Mouse (Mus musculus) heart, postnatal 36 days (tissue): ENCODE results near the gene Moap1. TPM values are rescaled to one million over a fixed set of nuclear protein-coding genes. Genes with fewer than 3 reads are reported as not detected.

Experiments
- DNase-seq, 2 experiments: peaks; one replicate each; pipeline ENCODE4 v3.0.0; 2021 to 2022
- intact Hi-C: fragments of 180-260 bp; cut with DNase I; formaldehyde crosslinking; loops from one replicate; pipeline ENCODE4 v1.15.1; 2025
- total RNA-seq, 2 experiments: library from RNA; stranded (reverse); gene quantifications; 2 replicates each; pipeline ENCODE4 v1.2.3; 2021

Gene Moap1
- total RNA-seq, 2 experiments from 2014 or later, result 7.6 to 7.7 TPM

DNA sequence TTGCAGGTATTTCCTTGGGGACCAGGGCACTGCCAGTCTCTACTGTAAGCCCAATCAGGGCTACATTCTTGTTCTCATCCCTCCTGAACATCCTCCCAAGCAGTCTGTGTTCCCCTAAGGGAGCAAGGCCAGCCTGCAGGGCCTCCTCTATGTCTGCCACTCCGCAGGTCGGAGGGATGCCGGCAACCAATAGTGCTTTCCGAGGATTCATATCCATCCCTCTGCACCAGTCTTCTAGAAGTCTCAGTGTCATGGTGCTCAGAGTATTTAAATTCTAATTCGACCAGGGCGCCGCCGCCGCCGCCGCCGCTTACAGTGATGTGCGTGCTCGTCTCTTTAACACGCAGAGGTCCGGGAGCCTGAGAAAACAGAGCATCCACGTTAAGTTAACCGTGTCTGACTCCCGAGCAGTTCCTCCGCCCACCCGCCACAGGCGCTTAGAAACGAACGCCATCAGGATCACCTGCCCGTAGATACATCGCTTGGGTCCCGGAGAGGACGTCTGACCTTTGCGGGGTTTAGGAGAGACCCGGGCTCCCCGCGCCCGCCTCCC lies 349 bp downstream of the Moap1 start:
- intact Hi-C loops, result loop anchor here (1.0 to 2.0 kb wide), 2 partner anchors 14 to 322 kb away; partner anchors contain the start of genes Gm28051, Gon7 and Ubr7
- no peak for DNase-seq

DNA sequence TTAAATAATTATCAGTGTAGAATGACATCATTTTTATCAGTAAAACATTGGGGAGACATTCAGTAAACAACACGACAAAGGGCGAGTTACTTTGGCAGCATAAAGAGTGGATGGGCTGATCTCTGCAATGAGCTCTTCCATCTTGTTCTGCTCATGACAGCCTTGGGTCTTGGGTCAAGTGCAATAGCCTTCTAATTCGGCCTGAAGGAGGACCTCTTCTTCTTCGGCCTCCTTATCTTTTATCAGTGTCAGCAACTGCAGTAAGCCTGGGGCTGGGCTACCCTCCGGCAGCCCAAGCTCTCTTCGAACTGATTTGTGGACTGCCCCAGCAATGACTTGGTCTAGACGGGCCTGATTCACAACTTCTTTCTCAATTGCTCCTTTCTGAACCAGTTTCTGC lies 1.4 kb downstream of the Moap1 start:
- intact Hi-C loops, result loop anchor here (2.0 kb wide), 1 partner anchor 323 kb away; no protein-coding TSS in a partner anchor
- no peak for DNase-seq

DNA sequence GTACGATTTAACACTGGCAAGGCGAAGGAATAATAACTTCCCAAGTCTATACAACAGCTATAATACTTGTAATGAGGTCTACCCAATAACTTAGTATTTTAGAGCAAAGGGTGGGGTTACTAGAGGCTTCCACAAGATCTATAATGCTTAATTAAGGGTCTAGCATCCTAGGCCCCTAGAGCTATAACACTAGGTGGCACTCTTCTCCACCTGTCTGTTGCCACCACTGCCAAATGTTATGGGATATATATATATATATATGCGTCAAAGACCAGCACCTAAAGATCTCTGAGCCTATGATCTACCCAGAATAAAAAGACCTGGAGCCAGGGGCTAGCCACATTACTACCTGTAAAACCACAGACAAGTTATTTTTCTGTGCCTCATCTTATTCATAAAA lies 3.2 kb downstream of the Moap1 start:
- no peak for DNase-seq
- intact Hi-C loops, result loop anchor here (1.0 kb wide), 1 partner anchor 39 kb away; no protein-coding TSS in a partner anchor

DNA sequence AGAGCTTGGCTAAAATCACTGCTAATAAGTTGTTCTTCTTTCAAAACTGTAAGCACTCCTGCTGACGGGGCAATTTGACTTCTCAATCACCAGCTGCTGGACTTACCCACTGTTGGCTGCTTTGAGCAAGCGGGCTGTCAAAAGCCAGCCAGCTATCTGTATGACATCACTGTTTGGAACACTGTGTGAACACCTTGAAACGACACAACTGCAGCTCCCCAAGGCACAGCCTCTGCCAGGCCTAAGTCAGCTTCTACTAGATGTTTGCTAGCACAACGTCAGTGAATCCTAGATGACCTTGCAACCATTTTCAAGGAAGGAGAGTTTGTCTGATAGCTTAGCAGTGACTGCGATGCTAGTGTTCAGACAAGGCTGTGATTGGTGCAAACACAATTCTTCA lies 4.4 kb downstream of the Moap1 start:
- DNase-seq, result no peak
- intact Hi-C loops, result no loop called here

DNA sequence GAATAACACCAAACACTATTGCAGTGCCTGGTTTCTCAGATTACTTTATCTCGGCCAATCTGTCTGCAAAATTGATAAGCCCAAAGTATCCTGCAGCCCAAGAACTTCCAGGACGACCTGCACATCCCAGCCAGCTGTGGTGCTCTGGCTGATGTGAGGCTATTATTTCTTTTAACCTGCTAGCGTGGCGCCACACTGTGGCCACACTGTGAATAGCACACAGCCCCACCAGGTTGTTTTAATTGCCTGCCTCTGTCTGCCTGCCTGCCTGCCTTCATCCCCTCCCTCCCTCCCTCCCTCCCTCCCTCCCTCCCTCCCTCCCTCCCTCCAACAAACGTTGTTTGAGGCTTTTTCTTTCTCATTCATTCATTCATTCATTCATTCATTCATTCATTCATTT lies 10.1 kb downstream of the Moap1 start:
- peak; percentile 57 to 67 for DNase-seq
- intact Hi-C loops, result no loop called here

DNA sequence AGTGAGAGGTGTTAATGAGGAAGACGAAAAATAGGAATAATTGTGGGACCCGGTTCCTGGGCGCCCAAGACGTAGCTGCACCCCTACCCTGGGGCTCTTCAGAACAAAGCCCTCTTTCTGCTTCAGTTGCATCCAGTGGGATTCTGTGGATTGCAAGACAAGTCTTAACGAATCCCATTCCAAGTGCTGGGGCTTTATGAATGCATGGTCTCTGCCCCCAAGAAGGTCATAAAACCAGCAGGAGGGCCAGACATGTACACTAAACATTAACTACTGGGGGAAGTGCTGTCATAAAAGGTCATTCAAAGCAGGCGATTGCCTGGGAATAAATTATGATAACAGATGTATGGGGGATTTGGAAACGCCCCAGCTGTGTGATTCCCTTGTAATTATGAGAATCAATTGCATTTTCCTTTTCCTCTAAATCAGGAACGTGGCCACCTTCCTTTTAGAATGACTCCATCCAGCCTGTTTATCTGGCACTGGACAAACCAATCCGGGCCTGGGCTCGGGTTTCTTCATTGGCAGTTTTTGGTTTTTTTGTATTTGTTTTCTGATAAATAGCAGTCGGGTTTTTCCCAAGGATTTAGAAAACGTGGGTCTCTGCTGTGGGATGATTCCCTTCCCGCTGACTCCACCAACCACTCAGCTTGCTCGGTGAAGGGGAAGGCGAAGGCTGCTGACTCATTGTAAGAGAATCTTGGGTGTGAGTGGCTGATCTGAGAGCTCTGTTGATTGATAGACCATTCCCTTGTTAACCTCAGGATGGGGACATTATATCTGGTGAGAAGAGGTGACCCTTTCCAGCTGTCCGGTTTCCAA lies 12.5 kb downstream of the Moap1 start:
- no peak for DNase-seq
- intact Hi-C loops, result no loop called here

DNA sequence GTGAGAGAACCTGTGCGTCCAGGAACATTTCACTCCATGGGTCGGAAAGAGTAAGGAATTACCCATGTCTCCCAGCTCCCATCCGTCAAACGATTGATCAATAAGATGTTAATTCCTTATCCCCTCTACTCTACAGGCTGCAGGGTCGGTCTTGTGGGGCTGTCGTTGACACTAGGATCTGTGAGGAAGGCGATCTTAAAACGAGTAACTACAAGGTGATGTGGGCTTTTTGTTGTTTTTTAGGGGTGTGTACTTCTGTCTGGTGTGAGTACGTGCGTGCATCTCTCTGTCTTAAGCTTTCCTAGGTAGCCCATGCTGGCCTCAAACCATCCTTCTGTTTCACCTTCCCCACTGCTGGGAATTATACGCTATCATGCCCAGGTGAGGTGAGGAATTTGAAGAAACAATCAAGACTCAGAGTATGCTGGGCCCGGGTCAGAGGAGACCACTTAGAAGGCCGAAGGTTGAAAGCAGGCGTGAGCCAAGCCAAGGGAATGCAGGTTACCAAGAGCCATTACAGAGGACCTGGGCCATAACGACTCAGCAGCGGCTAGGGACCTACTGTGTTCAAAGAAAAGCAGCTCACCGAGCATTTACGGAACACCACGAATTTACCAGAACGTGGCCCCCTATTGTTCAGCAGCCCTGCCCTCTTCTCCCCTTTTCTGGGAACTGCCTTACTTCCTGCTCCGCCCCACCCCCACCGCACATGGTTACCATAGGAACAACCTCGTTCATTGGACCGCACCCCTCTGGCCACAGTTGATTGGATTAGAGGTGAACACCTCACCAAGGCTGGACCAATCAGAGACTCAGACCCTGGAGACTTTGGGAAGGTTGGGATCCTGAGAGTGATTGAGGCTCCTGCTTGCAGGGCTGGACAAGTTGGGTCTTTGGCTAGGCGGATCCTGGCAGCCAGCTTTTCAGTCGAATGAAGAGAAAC lies 13.3 kb downstream of the Moap1 start:
- intact Hi-C loops, result loop anchor here (10.0 kb wide), 1 partner anchor 235 kb away; no protein-coding TSS in a partner anchor
- no peak for DNase-seq

DNA sequence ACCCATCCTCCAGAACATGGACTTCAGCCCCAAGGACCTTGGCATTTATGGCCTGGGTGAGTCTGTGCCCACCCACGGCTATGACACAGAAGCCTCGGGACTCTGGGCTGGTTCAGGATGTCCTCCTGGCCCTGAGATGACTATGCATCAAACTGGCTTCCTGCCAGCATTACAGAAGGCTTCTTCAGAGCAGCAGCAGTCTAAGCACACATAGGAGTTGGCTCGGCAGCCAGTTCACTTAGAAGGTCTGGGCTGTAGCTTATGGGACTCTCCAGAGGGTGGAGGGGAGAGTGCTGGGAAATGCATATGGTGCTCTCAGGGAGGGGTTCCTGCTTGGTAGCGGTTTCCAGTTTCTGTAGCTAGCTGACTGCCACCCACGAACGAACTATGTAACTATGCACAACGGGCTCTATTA lies 17.7 kb downstream of the Moap1 start:
- DNase-seq, result no peak
- intact Hi-C loops, result loop anchor here (10.0 kb wide), 1 partner anchor 231 kb away; no protein-coding TSS in a partner anchor

DNA sequence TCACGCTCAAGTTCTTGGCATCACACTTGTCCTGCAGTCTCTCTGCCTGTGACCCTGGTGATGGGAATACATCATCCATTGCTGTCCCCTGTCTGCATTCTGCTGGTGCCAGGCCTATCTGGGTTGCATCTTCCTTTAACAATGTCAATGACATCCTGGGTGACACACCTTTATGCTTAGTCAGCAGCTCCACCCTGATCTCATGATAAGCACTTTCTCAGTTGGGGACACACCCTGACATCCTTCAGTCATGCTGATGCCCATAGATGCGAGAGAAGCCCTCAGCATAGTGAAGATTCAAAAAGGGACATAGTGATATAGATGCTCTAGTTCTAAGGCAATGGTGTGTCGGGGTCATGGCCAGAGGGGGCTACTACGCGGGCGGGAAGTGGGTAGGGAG lies 18.3 kb downstream of the Moap1 start:
- DNase-seq, result no peak
- intact Hi-C loops, result loop anchor here (10.0 kb wide), 1 partner anchor 230 kb away; no protein-coding TSS in a partner anchor

DNA sequence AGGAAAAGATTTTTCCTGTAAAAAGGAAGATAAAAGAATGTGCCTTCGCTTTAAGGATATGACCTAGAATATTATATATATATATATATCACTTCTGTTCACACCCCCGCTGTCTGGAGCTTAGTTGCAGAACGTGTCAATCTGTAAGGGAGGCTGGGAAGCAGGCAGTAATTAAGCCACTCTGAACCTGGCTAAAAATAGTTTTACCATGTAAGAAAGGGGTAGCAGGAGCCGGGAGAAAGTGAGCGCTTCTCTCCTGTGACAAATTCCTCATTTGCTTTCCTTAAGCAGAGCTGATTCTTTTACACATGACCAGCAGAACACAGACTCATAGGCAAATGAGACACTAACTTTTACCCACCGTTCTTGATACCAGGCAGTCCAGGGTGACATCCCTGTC lies 19.6 kb downstream of the Moap1 start:
- intact Hi-C loops, result loop anchor here (10.0 kb wide), 1 partner anchor 229 kb away; no protein-coding TSS in a partner anchor
- DNase-seq, result no peak

DNA sequence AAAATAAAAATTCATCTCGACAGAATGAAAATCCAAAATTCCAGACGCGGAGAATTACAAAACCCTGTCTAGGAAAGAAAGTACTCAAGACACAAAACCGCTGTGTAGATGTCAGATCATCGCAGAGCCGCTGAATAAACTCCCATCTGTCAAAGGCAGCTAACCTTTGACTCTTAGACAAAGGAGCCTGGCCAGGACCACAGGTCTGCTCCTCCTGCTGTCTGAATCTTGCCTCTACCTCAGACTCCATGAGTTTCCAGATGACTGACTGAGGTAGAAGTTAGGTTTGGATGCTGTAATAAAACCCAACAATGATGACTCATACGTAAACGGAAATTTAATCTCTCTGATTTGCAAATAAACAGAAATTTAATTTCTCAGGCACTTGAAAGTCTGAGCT lies 20.5 kb downstream of the Moap1 start:
- intact Hi-C loops, result loop anchor here (10.0 kb wide), 1 partner anchor 228 kb away; no protein-coding TSS in a partner anchor
- DNase-seq, result no peak

DNA sequence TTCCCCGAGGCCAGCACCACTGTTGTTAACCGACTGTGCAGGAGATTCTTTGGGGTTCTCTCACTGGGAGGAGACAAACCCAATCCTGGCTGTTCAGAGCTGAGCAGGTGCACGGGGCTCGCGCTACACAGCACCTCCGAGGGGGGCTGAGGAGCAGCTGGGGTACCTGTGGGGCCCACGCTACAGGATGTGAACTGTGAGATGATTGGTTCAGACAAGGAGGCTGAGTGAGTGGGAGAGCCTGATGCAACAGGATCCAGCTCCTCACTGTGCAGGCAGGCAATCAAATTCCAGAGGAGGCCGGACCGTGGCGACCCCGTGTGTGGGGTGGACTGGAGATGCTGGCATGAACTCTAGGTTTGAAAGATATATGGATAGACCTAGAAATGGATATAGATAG lies 21.0 kb downstream of the Moap1 start:
- no peak for DNase-seq
- intact Hi-C loops, result loop anchor here (10.0 kb wide), 1 partner anchor 228 kb away; no protein-coding TSS in a partner anchor

DNA sequence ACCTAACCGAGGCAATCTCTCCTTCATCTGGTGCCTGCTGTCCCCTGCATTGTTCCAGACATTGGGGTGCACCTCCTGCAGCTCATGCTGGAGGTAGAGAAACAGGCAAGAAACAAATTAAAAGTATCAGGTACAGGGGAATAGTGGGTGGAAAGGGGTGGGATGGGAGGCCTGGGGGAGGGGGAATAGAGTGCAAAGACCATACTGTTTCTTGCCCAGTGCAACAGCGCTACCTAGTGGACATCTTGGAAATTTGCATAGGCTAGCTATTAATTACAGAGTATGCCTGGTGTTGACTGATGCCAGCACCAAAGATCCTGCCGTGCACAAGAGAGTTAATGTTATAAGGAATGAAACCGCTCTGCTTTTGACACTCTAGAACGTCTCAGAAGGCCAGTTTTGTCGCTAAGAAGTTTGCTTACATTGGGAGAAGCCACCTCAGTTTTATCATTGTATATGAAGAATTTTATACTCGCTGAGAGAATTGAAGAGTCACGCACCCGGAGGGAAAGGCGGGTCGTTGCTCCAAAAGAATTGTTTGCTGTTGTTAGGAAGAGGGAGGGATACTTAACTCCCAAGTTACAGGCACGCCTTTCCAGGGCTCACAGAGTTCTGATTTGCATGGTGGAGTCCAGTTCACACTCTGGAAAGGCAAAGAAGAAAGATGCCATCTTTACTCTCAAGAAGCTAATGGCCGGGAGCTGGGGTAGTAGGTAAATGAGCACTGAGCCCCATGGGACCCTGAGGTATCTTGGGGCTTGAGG lies 23.7 kb downstream of the Moap1 start:
- intact Hi-C loops, result loop anchor here (1.0 to 10.0 kb wide), 3 partner anchors 140 to 225 kb away; no protein-coding TSS in a partner anchor
- DNase-seq, result no peak

DNA sequence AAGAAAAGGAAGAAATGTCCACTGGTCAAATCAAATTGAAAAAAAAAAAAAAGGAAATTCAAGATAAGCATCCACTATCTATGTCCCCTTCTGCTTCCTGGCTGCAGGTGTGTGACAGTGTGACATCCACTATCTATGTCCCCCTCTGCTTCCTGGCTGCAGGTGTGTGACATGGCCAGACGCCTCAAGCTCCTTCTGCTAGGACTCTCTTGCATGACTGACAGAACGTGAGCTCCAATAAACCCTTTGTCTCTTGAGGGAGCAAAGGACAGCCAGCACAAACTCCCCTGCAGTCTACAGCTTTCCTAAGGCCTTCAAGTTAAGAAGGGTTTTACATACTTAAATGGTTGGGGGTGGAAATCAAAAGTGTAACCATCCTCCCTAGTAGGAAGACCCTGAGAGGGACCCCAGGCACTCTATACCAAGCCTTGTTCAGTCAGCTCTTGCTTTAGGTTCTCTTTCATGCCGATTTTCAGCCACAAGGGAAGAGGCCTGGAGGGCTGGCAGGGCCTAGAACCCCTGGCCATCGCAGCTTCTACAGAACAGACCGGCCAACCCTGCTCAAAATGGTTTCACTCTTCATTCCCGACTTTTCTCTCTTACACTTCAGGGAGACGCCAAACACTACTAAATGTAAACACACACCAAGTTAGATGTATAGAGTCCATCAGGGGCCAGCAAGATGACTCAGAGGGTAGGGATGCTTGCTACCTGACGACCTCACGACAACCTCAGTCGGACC lies 28.6 kb downstream of the Moap1 start:
- intact Hi-C loops, result loop anchor here (5.0 kb wide), 1 partner anchor 188 kb away; no protein-coding TSS in a partner anchor
- no peak for DNase-seq

DNA sequence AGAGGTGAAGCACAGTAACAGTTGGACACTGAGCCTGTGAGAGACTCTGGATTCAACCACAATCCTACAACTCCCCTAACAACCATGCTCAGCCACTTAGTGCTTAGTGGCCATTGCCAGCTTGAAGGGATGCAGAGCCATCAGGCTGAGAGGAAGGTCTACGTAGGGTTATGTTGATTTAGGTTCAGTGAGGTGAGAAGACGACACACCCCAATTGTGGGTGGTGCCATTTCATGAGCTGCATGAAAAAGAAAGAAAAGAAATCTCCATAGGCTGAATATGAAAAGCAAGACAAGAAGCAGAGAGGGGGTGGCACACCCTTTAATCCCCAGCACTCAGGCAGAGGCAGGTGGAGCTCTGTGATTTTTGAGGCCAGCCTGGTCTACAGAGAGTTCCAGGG lies 29.3 kb downstream of the Moap1 start:
- intact Hi-C loops, result no loop called here
- DNase-seq, result no peak

DNA sequence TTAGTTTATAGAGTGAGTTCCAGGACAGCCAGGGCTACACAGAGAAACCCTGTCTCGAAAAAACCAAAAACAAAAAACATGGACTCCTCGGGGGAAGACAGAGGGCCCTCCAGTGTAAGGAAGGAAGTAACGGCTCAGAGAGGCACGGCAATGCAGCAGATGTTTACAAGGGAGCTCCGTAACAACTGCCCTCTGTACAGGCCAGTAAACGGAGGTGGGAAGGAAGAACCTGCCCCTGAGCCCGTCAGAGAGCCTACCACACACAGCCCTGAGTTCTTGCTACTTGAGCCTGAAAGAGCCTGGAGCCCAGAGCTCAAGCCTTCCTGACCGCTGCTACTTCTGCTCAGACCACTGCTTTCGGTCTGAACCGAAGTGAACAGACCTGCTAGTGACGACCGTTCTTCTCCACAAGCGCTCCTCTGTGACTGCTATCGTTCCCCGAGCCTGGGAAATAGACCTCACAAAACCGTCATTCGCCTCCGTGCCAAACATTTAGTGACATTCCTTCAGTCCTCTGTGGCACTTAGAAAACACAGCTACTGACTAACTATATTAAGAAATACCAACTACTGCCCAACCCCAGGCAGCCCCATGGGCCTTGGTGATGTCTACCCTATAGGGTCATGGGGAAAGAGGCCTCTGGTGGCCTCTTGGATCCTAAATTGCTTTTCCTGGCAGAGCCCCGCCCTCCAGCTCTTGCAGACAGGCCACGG lies 30.2 kb downstream of the Moap1 start:
- intact Hi-C loops, result no loop called here

DNA sequence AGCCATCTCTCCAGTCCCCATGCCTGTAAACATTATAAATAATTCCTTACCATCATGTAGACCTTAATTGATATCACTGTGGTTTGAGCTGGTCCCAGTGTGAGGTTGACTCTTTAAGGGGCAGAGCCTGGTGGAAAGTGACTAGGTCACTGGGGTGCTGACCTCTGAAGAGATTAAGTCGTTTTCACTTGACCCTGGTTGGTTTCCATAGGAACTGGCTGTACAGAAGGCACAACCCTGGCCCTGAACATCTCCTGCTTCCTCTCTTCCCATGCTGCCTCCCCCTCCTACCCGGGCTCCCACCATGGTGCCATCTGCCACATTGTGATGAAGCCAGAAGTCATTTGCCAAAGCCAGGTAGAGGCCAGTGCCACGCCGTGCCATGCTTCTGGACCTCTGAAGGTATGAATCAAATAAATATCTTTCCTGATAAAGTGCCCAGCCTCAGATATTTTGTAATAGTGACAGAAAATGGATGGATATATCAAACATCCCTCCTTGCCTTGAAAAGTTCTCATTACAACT lies 32.5 kb downstream of the Moap1 start:
- no peak for DNase-seq
- intact Hi-C loops, result no loop called here

More for the DNA sequence above, 30.2 kb downstream of the Moap1 start:
- no peak for DNase-seq

DNA sequence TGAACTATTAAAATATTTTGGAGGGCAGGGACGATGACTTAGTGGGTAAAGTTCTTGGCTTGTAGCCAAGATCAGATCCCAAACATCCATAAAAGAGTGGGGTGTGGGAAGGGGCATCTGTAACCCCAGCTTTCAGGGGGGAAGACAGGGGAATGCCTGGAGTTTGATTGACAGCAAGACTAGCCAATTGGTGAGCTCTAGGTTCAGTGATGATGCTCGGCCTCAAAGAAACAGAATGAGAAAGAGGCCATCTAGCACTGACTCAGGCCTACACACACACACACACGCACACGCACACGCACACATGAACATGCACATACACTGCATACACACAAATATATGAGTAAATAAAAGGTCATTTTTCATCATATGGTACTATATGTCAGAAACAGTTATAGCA lies 33.6 kb downstream of the Moap1 start:
- no peak for DNase-seq
- intact Hi-C loops, result loop anchor here (5.0 kb wide), 1 partner anchor 188 kb away; no protein-coding TSS in a partner anchor
